Mouse (Mus musculus) embryonic fibroblast, embryonic 13.5 days (primary cell): ENCODE data around the gene Galnt17.

Experiments
- CTCF ChIP-seq: IDR thresholded peaks from 2 replicates; pipeline ENCODE4 v1.5.1; 2011; ENCODE audit warnings: mild to moderate bottlenecking, control low read depth, low read length, moderate library complexity, borderline replicate concordance; ENCODE audit not compliant: insufficient read depth
- POLR2A ChIP-seq: IDR thresholded peaks from 2 replicates; pipeline ENCODE4 v1.6.1; 2011; ENCODE audit warnings: low read depth, mild to moderate bottlenecking, control low read depth, low read length, moderate library complexity

GRCm38 (mm10) chr5:131007871-131008505 lies 300.3 kb downstream of the Galnt17 start:
- TF ChIP-seq CTCF = no peak
- no peak for TF ChIP-seq POLR2A
